Mouse (Mus musculus) embryonic facial prominence, embryonic 13.5 days (tissue): Measurements from ENCODE around the gene Igsf9b. TPM values are rescaled to one million over a fixed set of nuclear protein-coding genes. Genes with fewer than 3 reads are reported as not detected.

Experiments used
- ATAC-seq: fragments of 200-750 bp; cut with Nextera tagmentation; 2 replicates; pipeline ENCODE4 v1.8.0; 2017; ENCODE audit warnings: low read depth; ENCODE audit not compliant: insufficient number of reproducible peaks, insufficient read depth, low FRiP score, low TSS enrichment
- H3K27ac ChIP-seq: fragments of 300-500 bp; sonication (generic); 2 replicates; pipeline ENCODE4 v1.5.1; 2015; ENCODE audit warnings: moderate library complexity, mild to moderate bottlenecking, inconsistent platforms
- H3K27me3 ChIP-seq: fragments of 300-500 bp; sonication (generic); 2 replicates; pipeline ENCODE4 v1.6.1; 2015; ENCODE audit warnings: mild to moderate bottlenecking, inconsistent platforms
- H3K36me3 ChIP-seq: fragments of 300-500 bp; sonication (generic); 2 replicates; pipeline ENCODE4 v1.6.1; 2015; ENCODE audit warnings: mild to moderate bottlenecking, inconsistent platforms
- H3K4me1 ChIP-seq: fragments of 300-500 bp; sonication (generic); 2 replicates; pipeline ENCODE4 v1.6.1; 2015; ENCODE audit warnings: inconsistent platforms
- H3K4me2 ChIP-seq: fragments of 300-500 bp; sonication (generic); 2 replicates; pipeline ENCODE4 v1.6.1; 2015; ENCODE audit warnings: moderate library complexity, mild to moderate bottlenecking, inconsistent platforms
- H3K4me3 ChIP-seq: fragments of 300-500 bp; sonication (generic); 2 replicates; pipeline ENCODE4 v1.5.1; 2015; ENCODE audit warnings: mild to moderate bottlenecking, inconsistent platforms
- H3K9ac ChIP-seq: fragments of 300-500 bp; sonication (generic); 2 replicates; pipeline ENCODE4 v1.6.1; 2015; ENCODE audit warnings: mild to moderate bottlenecking, inconsistent platforms
- H3K9me3 ChIP-seq: fragments of 300-500 bp; sonication (generic); 2 replicates; pipeline ENCODE4 v1.6.1; 2016; ENCODE audit warnings: inconsistent platforms
- WGBS: fragments of 180-500 bp; shearing (Covaris S2); methylation state at CpG from one replicate; pipeline ENCODE4 v1.1.7; 2015; ENCODE audit warnings: mixed read lengths; 5-methylcytosine and 5-hydroxymethylcytosine counted together
- polyA plus RNA-seq: library from polyadenylated mRNA; unstranded; fragments of >200 nt; fragmentation: Nextera tagmentation; extraction: Ambion mirVana; gene quantifications from 2 replicates; pipeline ENCODE4 v1.2.1, GENCODE M21; 2015

The Igsf9b gene
- 3.0 and 4.4 TPM in 2 replicates for polyA plus RNA-seq

GRCm38 (mm10) chr9:27298411-27299285 lies at the start of gene Igsf9b:
Gene Igsf9b (plus strand): TSS chr9:27299204.
- ATAC-seq = peak; percentile 98
- Histone ChIP-seq H3K27me3 (peaks cover 56% of the 10 kb centered on the region), H3K4me1 (peaks cover 33% of the 10 kb centered on the region; the same call in 1 of the 2 replicates), H3K36me3 (no peaks in the 10 kb centered on the region), H3K4me2 (peak within 1 kb of the TSS; percentile 88), H3K9me3 (no peaks in the 10 kb centered on the region), H3K4me3 (peak within 1 kb of the TSS; percentile 73), H3K9ac (peak within 1 kb of the TSS; percentile 61), H3K27ac (no peak within 1 kb of the TSS)
- WGBS = under 1% methylated on average over 40 of the region's 40 CpGs

- no peak for ATAC-seq
- H3K27me3 ChIP-seq = no peaks in the 10 kb centered on the region
- WGBS = 76% methylated on average over 7 of the region's 7 CpGs
Measured at GRCm38 (mm10) chr9:27252034-27252714, 46.8 kb upstream of the Igsf9b start.

GRCm38 (mm10) chr9:27256454-27256853 lies 42.5 kb upstream of the Igsf9b start:
- WGBS = 70% methylated on average over 6 of the region's 6 CpGs
- no peak overlapping the region for H3K27ac ChIP-seq
- no peak for ATAC-seq

More at GRCm38 (mm10) chr9:27252034-27252714, 46.8 kb upstream of the Igsf9b start:
- Histone ChIP-seq H3K36me3 (no peaks in the 10 kb centered on the region), H3K9ac (no peak overlapping the region), H3K27ac (no peak overlapping the region), H3K4me1 (no peaks in the 10 kb centered on the region), H3K4me3 (no peak overlapping the region), H3K9me3 (no peaks in the 10 kb centered on the region), H3K4me2 (no peak overlapping the region)

GRCm38 (mm10) chr9:27260378-27260947 lies 38.5 kb upstream of the Igsf9b start:
- no peaks in the 10 kb centered on the region for H3K36me3 ChIP-seq
- no peak overlapping the region for H3K9ac ChIP-seq
- H3K27me3 ChIP-seq = 0 out of 2 replicates have a peak, but pooled peaks cover 4% of the 10 kb centered on the region
- H3K4me3 ChIP-seq = no peak overlapping the region
- H3K9me3 ChIP-seq = no peaks in the 10 kb centered on the region
- no peak for ATAC-seq
- no peaks in the 10 kb centered on the region for H3K4me1 ChIP-seq
- H3K27ac ChIP-seq = no peak overlapping the region
- no peak overlapping the region for H3K4me2 ChIP-seq
- 85% methylated on average over 3 of the region's 3 CpGs for WGBS

More at GRCm38 (mm10) chr9:27256454-27256853, 42.5 kb upstream of the Igsf9b start:
- Histone ChIP-seq H3K4me1 (no peaks in the 10 kb centered on the region), H3K4me3 (no peak overlapping the region), H3K36me3 (no peaks in the 10 kb centered on the region), H3K27me3 (0 out of 2 replicates have a peak, but pooled peaks cover 4% of the 10 kb centered on the region), H3K9me3 (no peaks in the 10 kb centered on the region), H3K9ac (no peak overlapping the region), H3K4me2 (no peak overlapping the region)

GRCm38 (mm10) chr9:27261905-27262304 lies 37.1 kb upstream of the Igsf9b start:
- Histone ChIP-seq H3K36me3 (no peaks in the 10 kb centered on the region), H3K9ac (no peak overlapping the region), H3K4me1 (no peaks in the 10 kb centered on the region), H3K27ac (no peak overlapping the region), H3K27me3 (0 out of 2 replicates have a peak, but pooled peaks cover 4% of the 10 kb centered on the region), H3K9me3 (no peaks in the 10 kb centered on the region), H3K4me3 (no peak overlapping the region), H3K4me2 (no peak overlapping the region)
- 62% methylated on average over 2 of the region's 2 CpGs for WGBS
- no peak for ATAC-seq

- Histone ChIP-seq H3K4me3 (no peak overlapping the region), H3K9ac (no peak overlapping the region), H3K27me3 (0 out of 2 replicates have a peak, but pooled peaks cover 4% of the 10 kb centered on the region), H3K36me3 (no peaks in the 10 kb centered on the region), H3K4me2 (no peak overlapping the region), H3K27ac (no peak overlapping the region), H3K4me1 (no peaks in the 10 kb centered on the region), H3K9me3 (no peaks in the 10 kb centered on the region)
- no peak for ATAC-seq
- WGBS = 71% methylated on average over 3 of the region's 3 CpGs
Measured at GRCm38 (mm10) chr9:27265009-27265408, 34.0 kb upstream of the Igsf9b start.

GRCm38 (mm10) chr9:27267878-27268277 lies 31.1 kb upstream of the Igsf9b start:
- no peak for ATAC-seq

GRCm38 (mm10) chr9:27268493-27268892 lies 30.5 kb upstream of the Igsf9b start:
- H3K27ac ChIP-seq = no peak overlapping the region
- no peaks in the 10 kb centered on the region for H3K36me3 ChIP-seq
- H3K9ac ChIP-seq = no peak overlapping the region
- no peak overlapping the region for H3K4me2 ChIP-seq
- H3K4me3 ChIP-seq = no peak overlapping the region
- ATAC-seq = no peak
- H3K27me3 ChIP-seq = no peaks in the 10 kb centered on the region
- H3K9me3 ChIP-seq = no peaks in the 10 kb centered on the region
- 87% methylated on average over 4 of the region's 4 CpGs for WGBS
- no peaks in the 10 kb centered on the region for H3K4me1 ChIP-seq

More at GRCm38 (mm10) chr9:27267878-27268277, 31.1 kb upstream of the Igsf9b start:
- H3K9me3 ChIP-seq = no peaks in the 10 kb centered on the region
- WGBS = 92% methylated on average over 5 of the region's 5 CpGs
- H3K27me3 ChIP-seq = no peaks in the 10 kb centered on the region
- H3K9ac ChIP-seq = no peak overlapping the region
- no peaks in the 10 kb centered on the region for H3K4me1 ChIP-seq
- H3K4me3 ChIP-seq = no peak overlapping the region
- no peak overlapping the region for H3K4me2 ChIP-seq
- H3K36me3 ChIP-seq = no peaks in the 10 kb centered on the region
- H3K27ac ChIP-seq = no peak overlapping the region

GRCm38 (mm10) chr9:27269322-27269721 lies 29.7 kb upstream of the Igsf9b start:
- no peak for ATAC-seq
- Histone ChIP-seq H3K4me2 (no peak overlapping the region), H3K4me1 (no peaks in the 10 kb centered on the region), H3K4me3 (no peak overlapping the region), H3K27me3 (no peaks in the 10 kb centered on the region), H3K9me3 (no peaks in the 10 kb centered on the region), H3K36me3 (no peaks in the 10 kb centered on the region), H3K27ac (no peak overlapping the region), H3K9ac (no peak overlapping the region)
- WGBS = 75% methylated on average over 4 of the region's 4 CpGs

- Histone ChIP-seq H3K36me3 (no peaks in the 10 kb centered on the region), H3K27ac (no peak overlapping the region), H3K4me1 (no peaks in the 10 kb centered on the region), H3K27me3 (no peaks in the 10 kb centered on the region), H3K4me2 (no peak overlapping the region), H3K9ac (no peak overlapping the region), H3K9me3 (no peaks in the 10 kb centered on the region), H3K4me3 (no peak overlapping the region)
- WGBS = 86% methylated on average over 2 of the region's 2 CpGs
- ATAC-seq = no peak
Measured at GRCm38 (mm10) chr9:27269904-27270303, 29.1 kb upstream of the Igsf9b start.

GRCm38 (mm10) chr9:27271899-27272298 lies 27.1 kb upstream of the Igsf9b start:
- Histone ChIP-seq H3K9ac (no peak overlapping the region), H3K9me3 (no peaks in the 10 kb centered on the region), H3K4me2 (no peak overlapping the region), H3K4me1 (no peaks in the 10 kb centered on the region), H3K27me3 (no peaks in the 10 kb centered on the region), H3K4me3 (no peak overlapping the region), H3K36me3 (no peaks in the 10 kb centered on the region), H3K27ac (no peak overlapping the region)
- WGBS = 78% methylated on average over 2 of the region's 2 CpGs
- no peak for ATAC-seq
